8 mouse cellular contexts compared by ENCODE assay signal in the genomic region with DNA sequence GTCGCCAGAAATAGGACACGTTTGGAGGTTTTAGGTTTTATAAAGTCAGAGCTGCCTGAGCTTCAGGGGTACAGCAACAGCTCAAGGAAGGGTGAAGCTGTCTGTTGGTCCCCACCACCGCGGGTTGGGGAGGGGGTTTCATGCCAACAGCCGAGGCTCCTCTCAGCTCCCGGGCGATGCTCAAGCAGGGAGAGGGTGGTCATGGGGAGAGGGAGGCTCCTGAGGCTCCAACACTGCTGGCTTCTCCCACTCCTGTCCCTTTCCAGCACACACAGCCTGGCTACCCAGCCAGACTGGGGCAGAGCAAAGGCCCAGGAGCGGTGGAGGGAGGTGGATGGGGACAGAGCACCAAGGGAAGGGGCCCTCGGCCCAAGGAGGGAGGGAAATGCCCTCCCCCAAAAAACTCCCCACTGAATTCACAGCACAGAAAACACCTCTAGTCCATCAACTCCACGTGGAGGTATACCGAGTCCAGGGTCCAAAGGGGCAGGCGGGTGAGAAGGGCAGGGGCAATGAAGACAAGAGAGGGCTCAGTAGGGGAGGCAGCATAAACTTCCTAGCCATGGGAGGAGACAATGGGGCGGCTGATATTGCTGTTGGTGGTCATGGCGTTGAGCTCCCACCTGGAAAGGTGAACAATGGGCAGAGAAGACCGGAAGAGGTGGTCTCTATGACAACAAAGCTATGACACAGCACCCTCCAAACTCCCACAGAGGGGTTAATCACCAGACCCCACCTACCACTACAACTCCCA. TPM values are rescaled to one million over a fixed set of nuclear protein-coding genes. Genes with fewer than 3 reads are reported as not detected.
DNase-seq lines count a peak whose midpoint lies in the region; ATAC-seq and TF ChIP-seq lines count a peak whose summit lies in the region.

No protein-coding gene starts in this region.

- H3K4me1 ChIP-seq in liver, adult 2 months (ENCODE audit: control insufficient read depth, insufficient read depth, low read length): peaks cover 15% of the 10 kb centered on the region
- H3K4me1 ChIP-seq in embryonic facial prominence, embryonic 15.5 days: peaks cover 41% of the 10 kb centered on the region
- 0 out of 2 replicates have a peak, but pooled peaks cover 3% of the 10 kb centered on the region for H3K4me1 ChIP-seq in intestine, postnatal 0 days (replicated peaks; ENCODE audit: control insufficient read depth, insufficient read depth, low read length)
- peaks cover 24% of the 10 kb centered on the region for H3K4me1 ChIP-seq in olfactory bulb, adult 2 months (ENCODE audit: control insufficient read depth, insufficient read depth, low read length)

- peak overlapping the region; percentile 73 for H3K4me2 ChIP-seq in embryonic facial prominence, embryonic 15.5 days (replicated peaks)
- H3K4me2 ChIP-seq in intestine, postnatal 0 days (replicated peaks; ENCODE audit: low read depth): peak overlapping the region; percentile 67

- peak; percentile 37 for DNase-seq in liver, adult 2 months (ENCODE audit: extremely low read depth, low read depth, low spot score)
- DNase-seq in liver: no peak
- DNase-seq in urinary bladder, adult 2 months (ENCODE audit: low spot score): no peak
- DNase-seq in frontal cortex, postnatal 14 days (ENCODE audit: low spot score in 2 of 2): no peak
- DNase-seq in adrenal gland, adult 8-10 months: no peak

- peak overlapping the region; percentile 87 for H3K27ac ChIP-seq in liver, adult 2 months (replicated peaks; ENCODE audit: insufficient read depth, low read depth, low read length)
- peak overlapping the region; percentile 96 for H3K27ac ChIP-seq in embryonic facial prominence, embryonic 15.5 days (replicated peaks)
- H3K27ac ChIP-seq in intestine, postnatal 0 days (ENCODE audit: low read depth, low read length): peak overlapping the region; percentile 79
- peak overlapping the region; percentile 10; the same call in 1 of the 2 replicates for H3K27ac ChIP-seq in olfactory bulb, adult 2 months (ENCODE audit: insufficient read depth, low read depth, low read length)

- ATAC-seq in embryonic facial prominence, embryonic 15.5 days (ENCODE audit: insufficient number of reproducible peaks, low FRiP score, low TSS enrichment, low read depth): peak; percentile 49
- ATAC-seq in intestine, postnatal 0 days: peak; percentile 47

- H3K27me3 ChIP-seq in liver, adult 2 months (ENCODE audit: control insufficient read depth, insufficient read depth, low read length): no peaks in the 10 kb centered on the region
- H3K27me3 ChIP-seq in embryonic facial prominence, embryonic 15.5 days: no peaks in the 10 kb centered on the region
- no peaks in the 10 kb centered on the region for H3K27me3 ChIP-seq in intestine, postnatal 0 days (replicated peaks; ENCODE audit: control insufficient read depth, insufficient read depth, low read length)

- no peak for TF ChIP-seq CTCF in liver, adult 2 months (IDR thresholded peaks at IDR 0.05; ENCODE audit: low read depth, low read length)
- TF ChIP-seq CTCF in intestine, postnatal 0 days (IDR thresholded peaks at IDR 0.05; ENCODE audit: low read depth): no peak
- TF ChIP-seq CTCF in olfactory bulb, adult 2 months (IDR thresholded peaks at IDR 0.05; ENCODE audit: insufficient read depth, low read depth, low read length): no peak

- H3K9ac ChIP-seq in liver, adult 2 months (ENCODE audit: low read depth, low read length): peak overlapping the region; percentile 70
- peak overlapping the region; percentile 40; the same call in 1 of the 2 replicates for H3K9ac ChIP-seq in embryonic facial prominence, embryonic 15.5 days
- H3K9ac ChIP-seq in intestine, postnatal 0 days (ENCODE audit: low read depth, low read length): peak overlapping the region; percentile 52

- H3K36me3 ChIP-seq in liver, adult 2 months (ENCODE audit: control insufficient read depth, insufficient read depth, low read length): peaks cover 13% of the 10 kb centered on the region
- peaks cover 54% of the 10 kb centered on the region for H3K36me3 ChIP-seq in embryonic facial prominence, embryonic 15.5 days
- H3K36me3 ChIP-seq in intestine, postnatal 0 days (ENCODE audit: control insufficient read depth, insufficient read depth): peaks cover 35% of the 10 kb centered on the region

- H3K4me3 ChIP-seq in liver, adult 2 months (ENCODE audit: insufficient read depth, low read depth, low read length): peak overlapping the region; percentile 51
- peak overlapping the region; percentile 73 for H3K4me3 ChIP-seq in embryonic facial prominence, embryonic 15.5 days (replicated peaks)
- peak overlapping the region; percentile 52 for H3K4me3 ChIP-seq in intestine, postnatal 0 days (ENCODE audit: low read depth, low read length)
- H3K4me3 ChIP-seq in olfactory bulb, adult 2 months (ENCODE audit: insufficient read depth, low read depth, low read length): peak overlapping the region; percentile 27

- no peaks in the 10 kb centered on the region for H3K9me3 ChIP-seq in embryonic facial prominence, embryonic 15.5 days (replicated peaks)
- H3K9me3 ChIP-seq in intestine, postnatal 0 days (ENCODE audit: control insufficient read depth): no peaks in the 10 kb centered on the region

- WGBS in liver, adult 2 months: 25% methylated on average over 15 of the region's 15 CpGs
- WGBS in embryonic facial prominence, embryonic 15.5 days: 17% methylated on average over 15 of the region's 15 CpGs
- 23% methylated on average over 15 of the region's 15 CpGs for WGBS in intestine, postnatal 0 days
- 16% methylated on average over 15 of the region's 15 CpGs for WGBS in olfactory bulb, adult 2 months

- peaks cover 7% of the 10 kb centered on the region; the same call in 1 of the 2 replicates for H3K79me2 ChIP-seq in liver, adult 2 months (ENCODE audit: control insufficient read depth, insufficient read depth, low read length)

- no peak for TF ChIP-seq POLR2A in liver, adult 2 months (IDR thresholded peaks at IDR 0.05; ENCODE audit: extremely low read depth, insufficient read depth, low read length)
- TF ChIP-seq POLR2A in olfactory bulb, adult 2 months (IDR thresholded peaks at IDR 0.05; ENCODE audit: insufficient read depth, low read depth, low read length): no peak

RNA-seq across cellular contexts. Expression of a gene that starts 0.6 kb away (rescaled TPM):
- total RNA-seq in liver, adult 2 months (2014; rRNA removed): 20.3 TPM in 2 replicates
- polyA plus RNA-seq in liver, adult 2 months (2012; rRNA removed): 31.6 and 33.5 TPM in 2 replicates
- polyA plus RNA-seq in embryonic facial prominence, embryonic 15.5 days (2015; fragmentation: Nextera tagmentation; extraction: Ambion mirVana): 61.9 and 64.9 TPM in 2 replicates
- polyA plus RNA-seq in intestine, postnatal 0 days (2015; fragmentation: Nextera tagmentation; extraction: Ambion mirVana): 49.0 and 55.6 TPM in 2 replicates
- polyA plus RNA-seq in olfactory bulb, adult 2 months (2012; ENCODE audit: insufficient read depth, insufficient read length, low replicate concordance, missing spikeins): not detected in 2 replicates
- polyA plus RNA-seq in urinary bladder, adult 2 months (2012; rRNA removed): 37.1 and 44.6 TPM in 2 replicates
- total RNA-seq in adrenal gland, adult 8-10 months (2022): 10 to 100 TPM; 24.9 to 31.8 (median 30.6) TPM

RNA-seq across cellular contexts. Expression of a gene that starts 3.9 kb away (rescaled TPM):
- total RNA-seq in liver, adult 2 months (2014; rRNA removed): 52.4 and 60.4 TPM in 2 replicates
- 55.2 and 65.9 TPM in 2 replicates for polyA plus RNA-seq in liver, adult 2 months (2012; rRNA removed)
- polyA plus RNA-seq in embryonic facial prominence, embryonic 15.5 days (2015; fragmentation: Nextera tagmentation; extraction: Ambion mirVana): 150 and 161 TPM in 2 replicates
- polyA plus RNA-seq in intestine, postnatal 0 days (2015; fragmentation: Nextera tagmentation; extraction: Ambion mirVana): 132 and 133 TPM in 2 replicates
- polyA plus RNA-seq in olfactory bulb, adult 2 months (2012; ENCODE audit: insufficient read depth, insufficient read length, low replicate concordance, missing spikeins): not detected in 2 replicates
- polyA plus RNA-seq in urinary bladder, adult 2 months (2012; rRNA removed): 99.0 and 106 TPM in 2 replicates
- 100 to 1,000 TPM in 1 of 4 experiments, 10 to 100 TPM in 3; 91.9 to 104 (median 95.0) TPM for total RNA-seq in adrenal gland, adult 8-10 months (2022)

RNA-seq across cellular contexts. Expression of a gene that starts 6.0 kb away (rescaled TPM):
- total RNA-seq in liver, adult 2 months (2014; rRNA removed): 23.9 and 44.0 TPM in 2 replicates
- 68.8 and 74.6 TPM in 2 replicates for polyA plus RNA-seq in liver, adult 2 months (2012; rRNA removed)
- polyA plus RNA-seq in embryonic facial prominence, embryonic 15.5 days (2015; fragmentation: Nextera tagmentation; extraction: Ambion mirVana): 129 and 134 TPM in 2 replicates
- polyA plus RNA-seq in intestine, postnatal 0 days (2015; fragmentation: Nextera tagmentation; extraction: Ambion mirVana): 94.2 and 99.3 TPM in 2 replicates
- polyA plus RNA-seq in olfactory bulb, adult 2 months (2012; ENCODE audit: insufficient read depth, insufficient read length, low replicate concordance, missing spikeins): not detected in 2 replicates
- polyA plus RNA-seq in urinary bladder, adult 2 months (2012; rRNA removed): 56.6 and 59.4 TPM in 2 replicates
- 10 to 100 TPM; 59.1 to 74.3 (median 65.2) TPM for total RNA-seq in adrenal gland, adult 8-10 months (2022)

RNA-seq across cellular contexts. Expression of a gene that starts 24.6 kb away (rescaled TPM):
- total RNA-seq in liver, adult 2 months (2014; rRNA removed): 5.0 and 5.4 TPM in 2 replicates
- 5.6 and 7.1 TPM in 2 replicates for polyA plus RNA-seq in liver, adult 2 months (2012; rRNA removed)
- polyA plus RNA-seq in embryonic facial prominence, embryonic 15.5 days (2015; fragmentation: Nextera tagmentation; extraction: Ambion mirVana): 64.0 and 64.1 TPM in 2 replicates
- 18.0 and 19.2 TPM in 2 replicates for polyA plus RNA-seq in intestine, postnatal 0 days (2015; fragmentation: Nextera tagmentation; extraction: Ambion mirVana)
- not detected in 2 replicates for polyA plus RNA-seq in olfactory bulb, adult 2 months (2012; ENCODE audit: insufficient read depth, insufficient read length, low replicate concordance, missing spikeins)
- polyA plus RNA-seq in urinary bladder, adult 2 months (2012; rRNA removed): 23.5 and 29.9 TPM in 2 replicates
- 10 to 100 TPM; 42.0 to 53.5 (median 47.2) TPM for total RNA-seq in adrenal gland, adult 8-10 months (2022)

RNA-seq across cellular contexts. Expression of a gene that starts 28.7 kb away (rescaled TPM):
- total RNA-seq in liver, adult 2 months (2014; rRNA removed): 58.5 and 71.1 TPM in 2 replicates
- 95.1 and 97.3 TPM in 2 replicates for polyA plus RNA-seq in liver, adult 2 months (2012; rRNA removed)
- 92.9 and 95.8 TPM in 2 replicates for polyA plus RNA-seq in embryonic facial prominence, embryonic 15.5 days (2015; fragmentation: Nextera tagmentation; extraction: Ambion mirVana)
- polyA plus RNA-seq in intestine, postnatal 0 days (2015; fragmentation: Nextera tagmentation; extraction: Ambion mirVana): 138 and 139 TPM in 2 replicates
- polyA plus RNA-seq in olfactory bulb, adult 2 months (2012; ENCODE audit: insufficient read depth, insufficient read length, low replicate concordance, missing spikeins): not detected in 2 replicates
- 49.8 and 54.6 TPM in 2 replicates for polyA plus RNA-seq in urinary bladder, adult 2 months (2012; rRNA removed)
- 100 to 1,000 TPM in 2 of 4 experiments, 10 to 100 TPM in 2; 91.8 to 122 (median 104) TPM for total RNA-seq in adrenal gland, adult 8-10 months (2022)

Comparison
In these comparisons a context has a peak if more than half of its experiments do, and no peak if none do; other contexts are left out.
1. H3K27ac ChIP-seq: peak in every context shown above with its lines; median percentile 96 in embryonic facial prominence, embryonic 15.5 days; 87 in liver, adult 2 months; 79 in intestine, postnatal 0 days; 10 in olfactory bulb, adult 2 months.
2. RNA of a gene that starts 0.6 kb away (polyA plus RNA-seq): 61.9 to 64.9 TPM in embryonic facial prominence, embryonic 15.5 days, 49.0 to 55.6 TPM in intestine, postnatal 0 days, 37.1 to 44.6 TPM in urinary bladder, adult 2 months and 31.6 to 33.5 TPM in liver, adult 2 months; not detected in olfactory bulb, adult 2 months; every median in the first group is over 10 times any median in the second.
3. RNA of a gene that starts 3.9 kb away (polyA plus RNA-seq): 150 to 161 TPM in embryonic facial prominence, embryonic 15.5 days, 132 to 133 TPM in intestine, postnatal 0 days, 99.0 to 106 TPM in urinary bladder, adult 2 months and 55.2 to 65.9 TPM in liver, adult 2 months; not detected in olfactory bulb, adult 2 months; every median in the first group is over 10 times any median in the second.
4. RNA of a gene that starts 6.0 kb away (polyA plus RNA-seq): 129 to 134 TPM in embryonic facial prominence, embryonic 15.5 days, 94.2 to 99.3 TPM in intestine, postnatal 0 days, 68.8 to 74.6 TPM in liver, adult 2 months and 56.6 to 59.4 TPM in urinary bladder, adult 2 months; not detected in olfactory bulb, adult 2 months; every median in the first group is over 10 times any median in the second.
5. Peak in every context shown above with its lines, with median percentiles within 50 percentile points of each other: H3K4me3 ChIP-seq and H3K9ac ChIP-seq.